Mouse (Mus musculus) right cerebral cortex, postnatal 10 days (tissue): ENCODE measurements around the gene Lmf2.

Source experiments
- DNase-seq, 2 experiments: peaks; one replicate each; pipeline ENCODE4 v3.0.0; 2021; ENCODE audit warnings: low spot score in 2 of 2

Lmf2 gene

GRCm38 (mm10) chr15:89372536-89372935 is 17.1 kb upstream of the Lmf2 start:
- no peak for DNase-seq

DNA sequence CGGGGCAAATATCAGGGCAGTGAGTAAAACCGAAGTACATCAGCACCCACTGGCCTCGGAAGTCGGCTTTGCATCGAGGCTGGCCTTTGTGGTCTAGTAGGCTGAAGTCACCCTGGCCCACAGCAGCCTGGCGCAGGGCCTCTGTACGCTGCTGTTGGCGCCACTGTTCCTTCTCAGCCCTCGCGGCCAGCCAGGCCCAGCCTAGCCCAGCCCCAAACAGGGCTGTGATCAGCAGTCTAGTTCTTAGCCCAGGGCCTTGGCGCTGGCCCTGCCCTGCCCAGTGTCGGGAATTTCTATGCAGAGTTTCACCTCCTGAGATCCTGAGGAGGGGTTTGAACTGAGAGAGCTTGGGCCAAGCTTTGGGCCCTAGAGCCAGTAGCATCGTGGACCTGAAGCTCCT is 16.6 kb upstream of the Lmf2 start:
- DNase-seq, result no peak

- no peak for DNase-seq
These were observed 9.7 kb upstream of the Lmf2 start for GRCm38 (mm10) chr15:89365141-89365551.

- no peak for DNase-seq
These were observed 7.6 kb upstream of the Lmf2 start for GRCm38 (mm10) chr15:89363051-89363450.

- DNase-seq, result no peak
These were observed 3.3 kb upstream of the Lmf2 start for GRCm38 (mm10) chr15:89358784-89359183.

- peak; percentile 91 to 93 for DNase-seq
These were observed 913 bp upstream of the Lmf2 start for GRCm38 (mm10) chr15:89356372-89356771.

GRCm38 (mm10) chr15:89354455-89354854 is 1.0 kb downstream of the Lmf2 start:
- no peak for DNase-seq

- peak in 1 of 2 experiments; percentile 36 for DNase-seq
These were observed 1.6 kb downstream of the Lmf2 start for GRCm38 (mm10) chr15:89353837-89354236.

DNA sequence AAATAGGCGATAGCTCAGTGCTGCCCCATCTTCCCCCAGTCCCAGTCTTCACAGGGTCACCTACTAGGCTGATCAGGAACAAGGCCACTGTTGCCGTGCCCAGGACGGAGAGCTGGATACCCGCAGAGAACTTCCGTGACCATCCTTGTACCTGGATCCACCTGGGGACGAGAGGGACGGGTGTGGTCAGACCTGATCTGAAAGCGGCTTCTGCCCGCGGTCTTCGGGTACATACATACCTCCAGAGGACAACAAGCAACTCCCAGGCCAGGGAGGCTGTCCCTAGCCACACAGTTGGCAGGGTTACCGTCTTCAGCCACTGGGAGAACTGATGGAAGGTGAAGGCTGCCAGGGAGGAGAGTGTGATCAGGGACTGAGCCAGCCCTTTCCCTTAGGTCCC is 2.7 kb downstream of the Lmf2 start:
- DNase-seq, result no peak

DNA sequence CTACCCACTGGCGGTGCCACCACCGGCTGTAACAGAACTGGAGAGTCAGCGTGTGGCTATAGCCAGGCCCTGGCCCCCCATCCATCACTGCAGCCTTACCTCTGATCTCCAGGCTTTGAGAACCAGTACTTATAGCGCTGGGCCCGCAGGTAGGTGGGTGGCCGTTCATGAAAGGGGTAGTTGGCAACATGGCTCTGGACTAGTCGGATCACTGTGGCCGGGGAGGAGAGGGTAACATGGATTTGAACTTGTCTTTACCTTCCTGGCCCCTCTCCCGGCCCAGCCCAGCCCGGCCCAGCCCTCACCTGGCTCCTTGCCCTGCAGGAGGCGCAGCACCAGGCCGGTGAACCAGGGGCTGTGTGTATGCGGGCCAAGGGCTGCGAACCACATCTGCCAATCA is 3.4 kb downstream of the Lmf2 start:
- DNase-seq, result no peak

GRCm38 (mm10) chr15:89351302-89351701 is 4.2 kb downstream of the Lmf2 start:
- no peak for DNase-seq

DNA sequence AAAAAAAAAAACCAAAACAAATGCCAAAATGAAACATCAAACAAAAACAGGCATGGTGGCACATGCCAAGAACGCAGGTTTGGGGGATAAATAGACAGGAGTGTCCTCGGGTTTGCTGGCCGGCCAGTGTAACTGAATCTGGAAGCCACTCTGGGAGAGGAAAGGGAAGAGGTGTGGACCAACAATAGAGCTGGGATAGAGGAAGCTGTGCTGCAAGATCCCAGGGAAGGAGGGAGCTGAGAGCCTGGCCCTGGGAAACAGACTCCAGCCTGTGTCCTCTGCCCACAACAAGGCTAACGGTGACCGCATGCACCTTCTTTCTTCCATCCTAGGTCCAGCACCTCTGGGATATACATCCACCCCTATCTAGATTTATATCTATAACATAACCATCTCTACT is 5.0 kb downstream of the Lmf2 start:
- no peak for DNase-seq

GRCm38 (mm10) chr15:89343325-89343724 is 12.1 kb downstream of the Lmf2 start:
- DNase-seq, result no peak

- DNase-seq, result no peak
These were observed 13.8 kb downstream of the Lmf2 start for GRCm38 (mm10) chr15:89341678-89342077.

DNA sequence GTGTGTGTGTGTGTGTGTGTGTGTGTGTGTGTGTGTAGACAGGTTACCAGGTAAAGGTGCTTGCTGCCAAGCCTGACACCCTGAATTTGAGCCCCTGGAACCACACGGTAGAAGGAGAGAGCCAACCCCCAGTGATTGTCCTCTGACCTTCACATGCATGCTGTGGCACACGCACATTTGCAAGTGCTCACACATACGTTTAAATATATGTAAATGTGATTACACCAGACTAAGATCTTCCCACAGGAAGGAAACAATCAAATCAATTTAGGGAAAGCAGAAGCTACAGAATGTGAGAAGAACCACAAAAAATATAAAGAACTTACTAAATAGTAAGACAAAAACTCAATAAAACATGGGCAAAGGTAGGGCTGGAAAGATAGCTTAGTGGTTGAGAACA is 15.3 kb downstream of the Lmf2 start:
- no peak for DNase-seq

DNA sequence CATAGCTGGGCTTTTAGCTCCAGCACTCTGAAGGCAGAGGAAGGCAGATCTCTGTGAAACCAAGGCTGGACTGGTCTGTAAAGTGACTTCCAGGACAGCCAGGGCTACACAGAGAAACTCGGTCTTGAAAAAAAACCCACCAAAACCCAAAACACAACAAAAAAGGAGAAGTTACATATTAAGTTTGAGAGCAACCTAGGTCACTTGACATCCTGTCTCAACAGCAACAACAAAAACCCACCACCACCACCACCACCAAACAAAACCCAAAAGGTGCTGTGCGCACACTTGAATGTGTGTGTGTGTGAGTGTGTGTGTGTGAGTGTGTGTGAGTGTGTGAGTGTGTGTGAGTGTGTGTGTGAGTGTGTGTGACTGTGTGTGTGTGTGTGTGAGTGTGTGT is 15.8 kb downstream of the Lmf2 start:
- DNase-seq, result no peak

DNA sequence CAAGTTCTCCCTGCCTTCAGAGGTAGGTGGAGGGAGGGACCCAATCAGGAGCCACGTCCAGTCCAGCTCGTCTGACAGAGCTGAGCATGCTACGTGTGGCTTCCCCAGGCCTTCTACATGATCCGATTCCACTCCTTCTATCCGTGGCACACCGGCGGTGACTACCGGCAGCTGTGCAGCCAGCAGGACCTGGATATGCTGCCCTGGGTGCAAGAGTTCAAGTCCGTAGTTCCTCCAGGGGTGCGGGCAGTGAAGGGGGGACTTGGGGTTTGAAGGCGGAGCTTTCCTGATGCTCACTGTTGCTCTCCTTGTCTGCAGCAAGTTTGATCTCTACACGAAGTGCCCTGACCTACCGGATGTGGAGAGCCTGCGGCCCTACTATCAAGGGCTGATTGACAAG is 19.0 kb downstream of the Lmf2 start:
- no peak for DNase-seq

DNA sequence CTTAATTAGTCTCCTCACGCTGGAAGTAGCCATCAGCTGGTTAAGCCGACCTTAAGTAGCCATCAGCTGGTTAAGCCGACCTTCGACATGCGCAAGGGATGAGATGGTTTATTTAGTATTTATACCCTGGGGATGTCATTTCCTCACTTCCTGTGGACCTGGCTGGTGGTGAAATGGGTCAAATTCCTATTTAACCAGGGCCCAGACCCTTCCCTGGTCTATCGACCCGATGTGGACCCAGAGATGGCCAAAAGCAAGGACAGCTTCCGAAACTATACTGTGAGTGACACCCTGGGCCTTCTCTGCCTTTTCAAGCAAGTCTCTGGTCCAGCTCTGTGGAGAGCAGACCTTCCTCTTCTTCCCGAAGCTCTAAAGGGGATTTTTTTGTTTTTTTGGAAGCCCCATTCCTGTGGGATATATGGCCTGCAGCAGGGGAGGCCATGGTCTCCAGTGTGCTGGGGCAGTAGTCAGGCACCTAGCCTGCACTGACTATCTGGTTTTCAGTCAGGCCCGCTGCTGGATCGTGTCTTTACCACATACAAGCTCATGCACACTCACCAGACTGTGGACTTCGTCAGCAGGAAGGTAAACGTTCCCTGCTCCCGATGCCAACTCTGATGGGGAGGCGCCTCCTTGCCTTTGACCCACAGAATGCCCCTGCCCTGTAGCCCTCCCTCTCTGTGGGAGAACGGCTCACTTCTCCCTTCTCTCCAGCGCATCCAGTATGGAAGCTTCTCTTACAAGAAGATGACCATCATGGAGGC is 20.5 kb downstream of the Lmf2 start:
- no peak for DNase-seq

DNA sequence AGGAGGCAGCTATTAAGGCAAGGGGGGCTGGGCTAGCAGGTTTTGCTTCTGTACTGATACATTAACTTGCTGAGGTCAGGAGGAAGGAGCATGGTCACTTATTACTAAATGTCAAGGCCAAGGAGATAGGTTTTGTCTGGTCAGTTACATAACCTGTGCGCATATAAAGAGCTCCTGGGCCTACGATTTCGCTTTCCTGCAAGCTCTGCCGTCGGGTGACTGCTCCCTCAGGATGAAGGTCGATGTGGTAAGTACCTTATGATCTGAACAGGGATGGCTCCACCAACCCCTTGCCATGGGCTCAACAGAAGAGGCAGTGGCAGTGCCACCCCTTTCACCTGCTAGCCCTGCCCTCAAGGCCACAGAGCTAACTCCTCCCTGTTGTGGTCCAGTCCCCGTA is 21.2 kb downstream of the Lmf2 start, which contains the start of gene Miox:
Miox (plus strand) TSS at position 128 of the 400 bp plus-strand sequence.
- no peak for DNase-seq

GRCm38 (mm10) chr15:89326441-89326840 is 29.0 kb downstream of the Lmf2 start:
- no peak for DNase-seq

- no peak for DNase-seq
These were observed 31.8 kb downstream of the Lmf2 start for GRCm38 (mm10) chr15:89323656-89324055.

- DNase-seq, result no peak
These were observed 32.6 kb downstream of the Lmf2 start, which contains the start of gene Adm2 for GRCm38 (mm10) chr15:89322670-89323522. Adm2 (plus strand) TSS chr15:89322720.

DNA sequence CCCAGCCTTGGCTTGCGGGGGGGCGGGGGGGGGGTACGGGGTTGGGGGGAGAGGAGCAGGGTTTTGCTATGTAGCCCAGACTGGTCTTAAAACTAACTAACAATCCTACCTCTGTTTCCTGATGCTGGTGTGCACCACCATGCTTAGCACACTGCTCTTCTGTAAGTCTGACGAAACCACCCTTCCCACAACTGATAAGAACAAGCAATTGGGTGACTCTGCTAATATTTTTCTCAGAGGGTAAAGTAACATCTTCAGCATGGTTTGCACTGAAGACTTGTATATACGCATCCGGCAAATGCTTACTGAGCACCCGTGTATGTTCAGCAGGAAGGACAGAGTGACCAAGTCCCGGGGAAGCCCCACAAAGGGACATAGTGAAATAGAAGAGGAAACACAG is 34.2 kb downstream of the Lmf2 start:
- DNase-seq, result no peak
